Mouse (Mus musculus): ENCODE results near the gene Man2a2. TPM values are rescaled to one million over a fixed set of nuclear protein-coding genes. Genes with fewer than 3 reads are reported as not detected.
A peak's percentile ranks its signal among the peaks of the same experiment; 100 is the strongest.

Gene Man2a2
- polyA plus RNA-seq, 1 experiment from 2014 or later, result 8.5 TPM

DNA sequence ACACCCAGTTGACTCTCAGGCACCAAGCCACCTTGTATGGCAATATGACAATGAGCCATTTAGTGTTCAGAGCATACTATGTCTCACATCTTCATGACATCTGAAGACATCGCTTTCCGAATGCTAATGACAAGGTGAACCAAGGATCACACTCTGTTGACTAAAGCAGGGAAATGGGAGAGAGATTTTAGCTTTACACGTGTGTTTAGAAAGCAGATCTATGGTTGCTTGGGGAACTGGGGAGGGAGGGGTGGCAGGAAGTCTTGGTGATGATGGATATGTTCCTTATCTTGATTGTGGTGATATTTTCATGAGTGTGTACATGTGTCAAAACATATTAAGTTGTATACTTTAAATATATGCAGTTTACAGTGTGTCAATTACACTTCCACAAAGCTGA is 35.0 kb upstream of the Man2a2 start:
- DNase-seq (ENCODE audit: low spot score) (no peak), ATAC-seq (no peak)
- H3K4me3 ChIP-seq (ENCODE audit: low read depth, low read length), result no peak overlapping the region
- no peaks in the 10 kb centered on the region for H3K27me3 ChIP-seq (replicated peaks; ENCODE audit: insufficient read depth, low read length)
- no peak overlapping the region for H3K4me2 ChIP-seq (replicated peaks; ENCODE audit: low read depth, low read length)
- no peaks in the 10 kb centered on the region for H3K36me3 ChIP-seq (ENCODE audit: insufficient read depth, low read length)
- H3K9me3 ChIP-seq (ENCODE audit: low read length), result no peaks in the 10 kb centered on the region
- H3K4me1 ChIP-seq (ENCODE audit: insufficient read depth, low read depth, low read length), result peaks cover 8% of the 10 kb centered on the region; the same call in 1 of the 2 replicates
- H3K9ac ChIP-seq (replicated peaks; ENCODE audit: low read depth), result no peak overlapping the region
- TF ChIP-seq EP300 (IDR thresholded peaks at IDR 0.05) (no peak), CTCF (IDR thresholded peaks at IDR 0.05) (no peak)
- no peak overlapping the region for H3K27ac ChIP-seq (ENCODE audit: low read length)
- WGBS, result 71% methylated on average over 3 of the region's 3 CpGs

- H3K9me3 ChIP-seq (ENCODE audit: low read length), result no peaks in the 10 kb centered on the region
- no peak for TF ChIP-seq EP300 (IDR thresholded peaks at IDR 0.05)
- no peak for TF ChIP-seq CTCF (IDR thresholded peaks at IDR 0.05)
- H3K27me3 ChIP-seq (replicated peaks; ENCODE audit: insufficient read depth, low read length), result no peaks in the 10 kb centered on the region
- no peaks in the 10 kb centered on the region for H3K36me3 ChIP-seq (ENCODE audit: insufficient read depth, low read length)
- H3K4me3 ChIP-seq (ENCODE audit: low read depth, low read length), result no peak within 1 kb of the TSS
- 61% methylated on average over 9 of the region's 9 CpGs for WGBS
- peaks cover 17% of the 10 kb centered on the region; the same call in 1 of the 2 replicates for H3K4me1 ChIP-seq (ENCODE audit: insufficient read depth, low read depth, low read length)
- no peak within 1 kb of the TSS for H3K4me2 ChIP-seq (replicated peaks; ENCODE audit: low read depth, low read length)
- peak within 1 kb of the TSS; percentile 98; the same call in 1 of the 2 replicates for H3K27ac ChIP-seq (ENCODE audit: low read length)
- H3K9ac ChIP-seq (replicated peaks; ENCODE audit: low read depth), result no peak within 1 kb of the TSS
- no peak for ATAC-seq
- no peak for DNase-seq (ENCODE audit: low spot score)
These were observed 34.1 kb upstream of the Man2a2 start, which contains the start of gene Furin for GRCm38 (mm10) chr7:80405188-80405695. TSS of gene Furin (minus strand) at chr7:80405436.

DNA sequence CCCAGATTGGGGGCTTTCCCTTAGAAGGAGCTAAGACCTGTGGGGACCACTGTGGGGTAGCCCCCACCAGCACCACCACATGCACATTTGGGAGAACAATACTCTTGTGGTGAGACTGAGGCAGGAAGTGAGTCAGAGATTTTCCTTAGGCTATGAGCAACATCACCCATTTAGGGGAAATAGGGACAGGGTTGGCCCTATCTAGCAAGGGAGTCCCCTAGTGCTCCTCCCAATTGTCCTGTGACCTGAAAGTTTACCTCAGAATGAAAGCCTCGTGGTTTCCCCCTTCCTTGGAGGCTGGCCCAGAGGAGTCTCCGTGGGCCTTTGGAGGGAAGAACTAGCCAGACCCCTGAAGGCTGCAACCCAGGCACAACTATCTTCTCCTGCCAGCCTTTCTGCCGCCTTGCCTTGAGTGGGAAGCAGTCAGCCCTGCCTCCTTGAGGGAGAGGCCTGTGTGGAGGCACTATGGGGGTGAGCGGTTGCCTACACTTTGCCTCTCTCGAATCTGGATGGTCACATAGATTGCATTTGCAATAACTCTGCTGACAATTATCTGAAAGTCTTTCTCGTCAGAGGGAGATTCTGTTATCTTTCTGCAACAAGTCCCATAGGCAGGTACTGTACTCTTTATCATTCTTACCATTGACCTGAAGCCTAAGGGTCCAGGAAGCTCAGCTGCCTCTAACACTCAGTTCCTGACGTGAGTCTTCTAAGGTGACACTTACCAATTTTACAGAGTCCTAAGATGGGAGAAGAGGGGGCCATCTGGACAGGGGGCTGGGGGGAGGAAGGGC is 33.1 kb upstream of the Man2a2 start:
- Histone ChIP-seq H3K27me3 (replicated peaks; ENCODE audit: insufficient read depth, low read length) (no peaks in the 10 kb centered on the region), H3K4me3 (ENCODE audit: low read depth, low read length) (no peak overlapping the region), H3K27ac (ENCODE audit: low read length) (peak overlapping the region; percentile 98), H3K4me2 (replicated peaks; ENCODE audit: low read depth, low read length) (0 out of 2 replicates have a peak overlapping the region, but pooled peaks have one; percentile 93), H3K9me3 (ENCODE audit: low read length) (no peaks in the 10 kb centered on the region), H3K36me3 (ENCODE audit: insufficient read depth, low read length) (no peaks in the 10 kb centered on the region), H3K9ac (replicated peaks; ENCODE audit: low read depth) (no peak overlapping the region; the same call in 1 of the 2 replicates), H3K4me1 (ENCODE audit: insufficient read depth, low read depth, low read length) (peaks cover 22% of the 10 kb centered on the region; the same call in 1 of the 2 replicates)
- TF ChIP-seq EP300 (IDR thresholded peaks at IDR 0.05) (peak; percentile 68; the same call in 1 of the 2 replicates), CTCF (IDR thresholded peaks at IDR 0.05) (no peak)
- ATAC-seq (peak; percentile 7; the same call in 1 of the 2 replicates), DNase-seq (ENCODE audit: low spot score) (peak; percentile 65)
- 63% methylated on average over 7 of the region's 7 CpGs for WGBS

- 17% methylated on average over 9 of the region's 9 CpGs for WGBS
- Histone ChIP-seq H3K36me3 (ENCODE audit: insufficient read depth, low read length) (no peaks in the 10 kb centered on the region), H3K27ac (ENCODE audit: low read length) (peak overlapping the region; percentile 98), H3K4me2 (replicated peaks; ENCODE audit: low read depth, low read length) (peak overlapping the region; percentile 93; the same call in 1 of the 2 replicates), H3K4me3 (ENCODE audit: low read depth, low read length) (no peak overlapping the region; the same call in 1 of the 2 replicates), H3K9me3 (ENCODE audit: low read length) (no peaks in the 10 kb centered on the region), H3K9ac (replicated peaks; ENCODE audit: low read depth) (no peak overlapping the region; the same call in 1 of the 2 replicates), H3K4me1 (ENCODE audit: insufficient read depth, low read depth, low read length) (peaks cover 22% of the 10 kb centered on the region; the same call in 1 of the 2 replicates), H3K27me3 (replicated peaks; ENCODE audit: insufficient read depth, low read length) (no peaks in the 10 kb centered on the region)
- ATAC-seq (peak; percentile 8; the same call in 1 of the 2 replicates), DNase-seq (ENCODE audit: low spot score) (peak; percentile 84)
- TF ChIP-seq EP300 (IDR thresholded peaks at IDR 0.05), result no peak
- TF ChIP-seq CTCF (IDR thresholded peaks at IDR 0.05), result no peak
These were observed 32.4 kb upstream of the Man2a2 start for GRCm38 (mm10) chr7:80403551-80403950.

GRCm38 (mm10) chr7:80402651-80403321 is 31.6 kb upstream of the Man2a2 start:
- WGBS, result under 1% methylated on average over 32 of the region's 92 CpGs
- H3K9me3 ChIP-seq (ENCODE audit: low read length), result no peaks in the 10 kb centered on the region
- peak overlapping the region; percentile 93 for H3K4me2 ChIP-seq (replicated peaks; ENCODE audit: low read depth, low read length)
- H3K27ac ChIP-seq (ENCODE audit: low read length), result peak overlapping the region; percentile 98
- H3K4me3 ChIP-seq (ENCODE audit: low read depth, low read length), result peak overlapping the region; percentile 92
- no peaks in the 10 kb centered on the region for H3K27me3 ChIP-seq (replicated peaks; ENCODE audit: insufficient read depth, low read length)
- peak; percentile 81 for ATAC-seq
- H3K4me1 ChIP-seq (ENCODE audit: insufficient read depth, low read depth, low read length), result peaks cover 22% of the 10 kb centered on the region; the same call in 1 of the 2 replicates
- TF ChIP-seq EP300 (IDR thresholded peaks at IDR 0.05), result no peak
- TF ChIP-seq CTCF (IDR thresholded peaks at IDR 0.05), result no peak
- H3K36me3 ChIP-seq (ENCODE audit: insufficient read depth, low read length), result no peaks in the 10 kb centered on the region
- peak overlapping the region; percentile 99 for H3K9ac ChIP-seq (replicated peaks; ENCODE audit: low read depth)
- DNase-seq (ENCODE audit: low spot score), result peak; percentile 87

All from lung, postnatal 0 days (tissue).